Mouse (Mus musculus) midbrain, embryonic 15.5 days (tissue): ENCODE results near the gene Ehmt1. TPM values are rescaled to one million over a fixed set of nuclear protein-coding genes. Genes with fewer than 3 reads are reported as not detected.

Source experiments
- ATAC-seq: fragments of 200-750 bp; cut with Nextera tagmentation; replicated peaks from 2 replicates; pipeline ENCODE4 v1.8.0; 2017; ENCODE audit warnings: moderate TSS enrichment
- H3K27ac ChIP-seq: fragments of 300-500 bp; sonication (generic); 2 replicates; pipeline ENCODE4 v1.5.1; 2015; ENCODE audit warnings: mild to moderate bottlenecking, inconsistent platforms
- H3K27me3 ChIP-seq: fragments of 300-500 bp; sonication (generic); replicated peaks from 2 replicates; pipeline ENCODE4 v1.6.1; 2015; ENCODE audit warnings: inconsistent platforms
- H3K36me3 ChIP-seq: fragments of 300-500 bp; sonication (generic); replicated peaks from 2 replicates; pipeline ENCODE4 v1.6.1; 2015; ENCODE audit warnings: inconsistent platforms
- H3K4me1 ChIP-seq: fragments of 300-500 bp; sonication (generic); 2 replicates; pipeline ENCODE4 v1.6.1; 2015; ENCODE audit warnings: inconsistent platforms
- H3K4me2 ChIP-seq: fragments of 300-500 bp; sonication (generic); 2 replicates; pipeline ENCODE4 v1.6.1; 2015; ENCODE audit warnings: inconsistent platforms, mild to moderate bottlenecking, moderate library complexity
- H3K4me3 ChIP-seq: fragments of 300-500 bp; sonication (generic); 2 replicates; pipeline ENCODE4 v1.5.1; 2015; ENCODE audit warnings: mild to moderate bottlenecking, inconsistent platforms
- H3K9ac ChIP-seq: fragments of 300-500 bp; sonication (generic); 2 replicates; pipeline ENCODE4 v1.6.1; 2015; ENCODE audit warnings: mild to moderate bottlenecking, inconsistent platforms
- H3K9me3 ChIP-seq: fragments of 300-500 bp; sonication (generic); 2 replicates; pipeline ENCODE4 v1.6.1; 2016; ENCODE audit warnings: inconsistent platforms
- WGBS: fragments of 180-500 bp; shearing (Covaris S2); methylation state at CpG from one replicate; pipeline ENCODE4 v1.1.7; 2015; ENCODE audit warnings: mixed read lengths; 5-methylcytosine and 5-hydroxymethylcytosine counted together
- polyA plus RNA-seq: library from polyadenylated mRNA; unstranded; fragments of >200 nt; fragmentation: Nextera tagmentation; extraction: Ambion mirVana; gene quantifications from 2 replicates; pipeline ENCODE4 v1.2.1, GENCODE M21; 2015

The Ehmt1 gene
- polyA plus RNA-seq, 1 experiment from 2014 or later: 117 TPM

DNA sequence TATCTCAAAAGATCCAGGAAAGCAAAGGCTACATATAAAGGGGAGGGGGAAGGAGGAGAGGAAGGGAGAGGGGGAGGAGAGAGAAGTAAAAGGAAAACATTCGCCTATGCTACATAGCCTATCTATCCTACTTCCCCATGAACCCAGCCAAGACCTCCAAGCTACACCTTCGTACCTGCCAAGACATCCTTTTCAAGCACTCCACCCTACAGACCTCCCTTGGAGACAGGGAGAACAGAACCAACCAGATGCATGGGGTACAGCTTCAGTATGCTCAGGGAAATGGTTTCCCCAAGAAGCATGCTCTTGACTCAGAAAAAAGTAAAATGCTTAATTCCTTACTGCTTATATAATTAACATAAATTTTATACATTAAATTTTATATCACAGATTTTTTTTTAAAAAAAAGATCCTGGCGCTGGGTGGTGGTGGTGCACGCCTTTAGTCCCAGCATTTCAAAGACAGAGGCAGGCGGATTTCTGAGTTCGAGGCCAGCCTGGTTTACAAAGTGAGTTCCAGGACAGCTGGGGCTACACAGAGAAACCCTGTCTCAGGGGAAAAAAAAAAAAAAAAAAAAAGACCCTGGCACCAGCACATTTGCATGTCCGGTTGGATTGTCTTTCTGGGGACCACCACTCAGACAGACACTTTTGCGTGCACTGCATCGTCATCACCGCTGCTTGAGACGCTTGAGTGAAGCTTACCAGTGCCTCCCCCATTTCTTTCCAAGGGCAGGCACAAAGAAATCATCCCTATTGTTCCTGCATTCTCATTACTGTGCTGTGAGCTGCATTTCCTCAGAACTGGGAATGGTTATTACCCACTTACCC is 14.4 kb downstream of the Ehmt1 start:
- Histone ChIP-seq H3K9ac (no peak overlapping the region), H3K36me3 (no peaks in the 10 kb centered on the region), H3K4me1 (peaks cover 35% of the 10 kb centered on the region), H3K27me3 (no peaks in the 10 kb centered on the region), H3K27ac (peak overlapping the region; percentile 72), H3K4me3 (no peak overlapping the region), H3K4me2 (0 out of 2 replicates have a peak overlapping the region, but pooled peaks have one; percentile 0), H3K9me3 (no peaks in the 10 kb centered on the region)
- 40% methylated on average over 11 of the region's 11 CpGs for WGBS
- peak; percentile 34; the same call in 1 of the 2 replicates for ATAC-seq

DNA sequence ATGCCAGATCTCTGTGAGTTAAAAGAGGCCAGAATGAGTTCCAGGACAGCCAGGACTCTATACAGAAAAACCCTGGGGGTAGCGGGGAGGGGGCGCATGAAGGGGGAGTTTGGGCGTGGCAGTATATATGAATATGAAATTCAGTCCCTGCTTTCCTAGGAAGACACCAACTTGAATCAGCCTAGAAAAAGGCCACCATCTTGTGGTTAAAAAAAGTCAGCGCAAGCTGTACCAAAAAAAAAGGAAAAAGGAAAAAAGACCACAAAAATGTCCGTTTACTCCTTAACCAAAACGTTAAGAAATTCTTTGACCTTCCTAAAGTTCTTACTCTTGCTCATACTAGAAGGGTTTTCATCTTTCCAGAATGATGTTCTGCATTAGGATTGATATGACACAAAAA is 16.4 kb downstream of the Ehmt1 start:
- no peaks in the 10 kb centered on the region for H3K27me3 ChIP-seq
- H3K4me2 ChIP-seq: no peak overlapping the region
- no peak overlapping the region for H3K4me3 ChIP-seq
- ATAC-seq: no peak
- H3K9ac ChIP-seq: no peak overlapping the region
- H3K4me1 ChIP-seq: peaks cover 35% of the 10 kb centered on the region
- 86% methylated on average over 6 of the region's 6 CpGs for WGBS
- no peaks in the 10 kb centered on the region for H3K9me3 ChIP-seq
- no peaks in the 10 kb centered on the region for H3K36me3 ChIP-seq
- no peak overlapping the region for H3K27ac ChIP-seq

DNA sequence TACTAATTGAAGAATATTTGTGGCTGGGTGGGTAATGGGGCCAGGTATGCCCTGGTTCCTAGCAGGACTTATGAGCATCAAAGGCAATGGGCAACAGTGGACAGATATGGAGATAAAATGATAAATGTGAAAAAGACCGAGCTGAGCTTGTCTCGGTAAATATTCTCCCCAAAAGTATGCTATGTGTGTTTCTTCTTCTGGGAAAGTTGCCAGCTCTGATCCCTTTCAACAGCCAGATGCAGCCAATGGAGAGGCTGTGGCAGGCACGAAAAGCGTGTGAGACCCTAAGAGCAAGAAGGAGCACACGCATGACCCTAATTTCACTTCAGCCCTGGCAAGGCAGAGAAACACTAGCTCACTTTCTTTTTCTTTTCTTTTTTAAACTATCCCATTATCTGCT is 18.4 kb downstream of the Ehmt1 start:
- no peak overlapping the region for H3K4me2 ChIP-seq
- H3K27ac ChIP-seq: no peak overlapping the region
- ATAC-seq: no peak
- H3K9me3 ChIP-seq: no peaks in the 10 kb centered on the region
- peaks cover 28% of the 10 kb centered on the region for H3K4me1 ChIP-seq
- no peaks in the 10 kb centered on the region for H3K27me3 ChIP-seq
- WGBS: 65% methylated on average over 5 of the region's 5 CpGs
- H3K36me3 ChIP-seq: no peaks in the 10 kb centered on the region
- H3K4me3 ChIP-seq: no peak overlapping the region
- H3K9ac ChIP-seq: no peak overlapping the region

GRCm38 (mm10) chr2:24899292-24899691 is 20.1 kb downstream of the Ehmt1 start:
- no peaks in the 10 kb centered on the region for H3K9me3 ChIP-seq
- 83% methylated on average over 2 of the region's 2 CpGs for WGBS
- no peaks in the 10 kb centered on the region for H3K27me3 ChIP-seq
- H3K9ac ChIP-seq: no peak overlapping the region
- H3K27ac ChIP-seq: no peak overlapping the region
- ATAC-seq: no peak
- H3K4me3 ChIP-seq: no peak overlapping the region
- H3K36me3 ChIP-seq: no peaks in the 10 kb centered on the region
- H3K4me1 ChIP-seq: peaks cover 14% of the 10 kb centered on the region
- H3K4me2 ChIP-seq: no peak overlapping the region

DNA sequence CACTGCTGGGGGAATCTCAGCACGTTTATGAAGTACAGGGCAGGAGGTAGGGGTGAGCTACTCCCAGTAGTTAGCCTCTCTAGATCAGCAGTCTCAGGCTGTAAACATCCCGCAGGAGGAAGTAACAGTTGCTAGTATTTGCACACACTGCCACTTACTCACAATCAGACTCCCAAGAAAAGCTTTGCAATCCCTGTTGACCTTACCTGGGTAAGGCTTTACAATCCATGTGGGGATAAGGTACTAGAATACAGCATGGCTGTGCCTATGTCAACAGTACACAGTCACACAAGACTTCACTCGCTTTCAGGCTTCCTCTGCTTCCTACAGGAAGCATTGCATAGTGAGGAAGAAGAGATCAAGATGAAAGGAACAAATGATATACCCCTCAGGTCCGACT is 22.7 kb downstream of the Ehmt1 start:
- Histone ChIP-seq H3K4me1 (peaks cover 8% of the 10 kb centered on the region), H3K27ac (no peak overlapping the region), H3K9ac (no peak overlapping the region), H3K36me3 (no peaks in the 10 kb centered on the region), H3K4me2 (no peak overlapping the region), H3K9me3 (no peaks in the 10 kb centered on the region), H3K27me3 (no peaks in the 10 kb centered on the region), H3K4me3 (no peak overlapping the region)
- 87% methylated on average over 4 of the region's 4 CpGs for WGBS
- ATAC-seq: no peak

- H3K9ac ChIP-seq: no peak overlapping the region
- no peak for ATAC-seq
- H3K36me3 ChIP-seq: no peaks in the 10 kb centered on the region
- no peaks in the 10 kb centered on the region; the same call in 1 of the 2 replicates for H3K4me1 ChIP-seq
- no peaks in the 10 kb centered on the region for H3K9me3 ChIP-seq
- H3K4me2 ChIP-seq: no peak overlapping the region
- no peaks in the 10 kb centered on the region for H3K27me3 ChIP-seq
- whole genome bisulfite sequencing: 88% methylated on average over 1 of the region's 1 CpGs
- no peak overlapping the region for H3K4me3 ChIP-seq
- no peak overlapping the region for H3K27ac ChIP-seq
These were observed 25.2 kb downstream of the Ehmt1 start for GRCm38 (mm10) chr2:24894211-24894610.

GRCm38 (mm10) chr2:24892318-24892717 is 27.1 kb downstream of the Ehmt1 start:
- WGBS: 90% methylated on average over 5 of the region's 5 CpGs

GRCm38 (mm10) chr2:24890541-24891447 is 28.6 kb downstream of the Ehmt1 start:
- Histone ChIP-seq H3K9me3 (no peaks in the 10 kb centered on the region), H3K4me2 (no peak overlapping the region), H3K4me1 (no peaks in the 10 kb centered on the region), H3K4me3 (no peak overlapping the region), H3K27me3 (no peaks in the 10 kb centered on the region), H3K36me3 (no peaks in the 10 kb centered on the region), H3K27ac (no peak overlapping the region), H3K9ac (no peak overlapping the region)
- no peak for ATAC-seq
- 73% methylated on average over 6 of the region's 6 CpGs for WGBS

More at GRCm38 (mm10) chr2:24892318-24892717, 27.1 kb downstream of the Ehmt1 start:
- Histone ChIP-seq H3K4me1 (no peaks in the 10 kb centered on the region; the same call in 1 of the 2 replicates), H3K36me3 (no peaks in the 10 kb centered on the region), H3K4me3 (no peak overlapping the region), H3K27ac (no peak overlapping the region), H3K9me3 (no peaks in the 10 kb centered on the region), H3K27me3 (no peaks in the 10 kb centered on the region), H3K4me2 (no peak overlapping the region), H3K9ac (no peak overlapping the region)
- ATAC-seq: no peak

DNA sequence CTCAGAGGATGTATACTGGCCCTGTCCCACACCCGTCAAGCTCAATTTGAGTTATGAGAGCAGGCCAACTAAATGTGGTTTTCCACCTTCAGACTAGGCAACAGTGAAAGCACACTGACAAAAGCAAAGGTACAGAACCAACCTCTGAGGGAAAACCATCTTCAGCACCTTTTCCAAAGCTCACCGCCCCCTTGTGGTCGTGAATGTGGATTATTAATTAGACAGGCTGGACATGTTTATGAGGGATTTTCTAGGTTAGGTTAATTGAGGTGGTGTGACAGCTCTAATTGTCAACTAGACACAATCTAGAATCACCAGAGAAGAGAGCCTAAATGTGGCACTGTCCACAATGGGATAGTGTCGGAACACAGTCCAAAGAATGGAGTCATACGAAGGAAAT is 30.5 kb downstream of the Ehmt1 start:
- Histone ChIP-seq H3K4me2 (no peak overlapping the region), H3K4me1 (no peaks in the 10 kb centered on the region), H3K27ac (no peak overlapping the region), H3K36me3 (peaks cover 8% of the 10 kb centered on the region; the same call in 1 of the 2 replicates), H3K9ac (no peak overlapping the region), H3K9me3 (no peaks in the 10 kb centered on the region), H3K4me3 (no peak overlapping the region), H3K27me3 (no peaks in the 10 kb centered on the region)
- 92% methylated on average over 5 of the region's 5 CpGs for WGBS
- no peak for ATAC-seq

- Histone ChIP-seq H3K27ac (no peak overlapping the region), H3K9me3 (no peaks in the 10 kb centered on the region), H3K9ac (no peak overlapping the region), H3K4me1 (no peaks in the 10 kb centered on the region), H3K27me3 (no peaks in the 10 kb centered on the region), H3K36me3 (peaks cover 16% of the 10 kb centered on the region), H3K4me3 (no peak overlapping the region), H3K4me2 (no peak overlapping the region)
- no peak for ATAC-seq
- WGBS: 95% methylated on average over 2 of the region's 2 CpGs
These were observed 38.7 kb downstream of the Ehmt1 start for GRCm38 (mm10) chr2:24880686-24881085.

DNA sequence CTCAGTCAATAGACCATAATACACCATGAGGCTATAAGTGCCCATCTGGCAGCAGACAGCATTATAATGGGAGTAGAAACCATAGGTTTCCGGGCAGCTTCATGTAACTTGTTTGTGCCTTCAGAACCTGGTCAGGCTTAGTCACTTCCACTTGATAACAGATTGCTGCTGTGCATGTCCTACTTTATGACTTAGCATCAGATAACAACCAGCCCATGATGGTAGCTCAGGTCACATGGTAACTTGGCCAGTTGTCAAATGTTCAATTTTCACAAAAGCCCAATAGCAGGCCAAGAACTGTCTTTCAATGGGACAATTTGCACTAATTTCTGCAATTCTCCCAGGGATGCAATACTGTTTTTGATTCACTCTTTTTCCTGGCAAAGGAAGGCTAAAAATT is 48.5 kb downstream of the Ehmt1 start:
- no peaks in the 10 kb centered on the region for H3K4me1 ChIP-seq
- no peak for ATAC-seq
- H3K9ac ChIP-seq: no peak overlapping the region
- no peak overlapping the region for H3K4me2 ChIP-seq
- peaks cover 5% of the 10 kb centered on the region; the same call in 1 of the 2 replicates for H3K36me3 ChIP-seq
- no peak overlapping the region for H3K4me3 ChIP-seq
- WGBS: 97% methylated on average over 1 of the region's 1 CpGs
- H3K9me3 ChIP-seq: no peaks in the 10 kb centered on the region
- no peaks in the 10 kb centered on the region for H3K27me3 ChIP-seq
- H3K27ac ChIP-seq: no peak overlapping the region

DNA sequence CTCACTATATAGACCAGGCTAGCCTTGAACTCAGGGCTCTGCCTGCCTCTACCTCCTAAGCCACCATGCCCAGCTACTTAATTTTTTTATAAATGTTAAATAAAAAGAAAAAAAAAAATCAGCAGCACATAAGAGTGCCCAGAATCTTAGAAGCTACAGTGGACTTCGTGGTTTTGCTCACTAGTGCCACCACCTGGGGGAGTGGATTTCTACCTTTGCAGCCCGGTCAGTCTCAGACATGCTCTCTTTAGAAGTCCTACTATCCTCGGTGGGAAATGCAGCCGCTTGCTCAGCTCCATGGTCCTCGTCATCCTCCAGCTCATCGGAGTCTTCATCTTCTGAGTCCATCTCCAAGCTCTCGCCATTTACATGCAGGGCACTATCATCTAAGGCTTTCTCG is 56.4 kb downstream of the Ehmt1 start:
- Histone ChIP-seq H3K27me3 (no peaks in the 10 kb centered on the region), H3K4me1 (no peaks in the 10 kb centered on the region), H3K9me3 (no peaks in the 10 kb centered on the region), H3K4me3 (no peak overlapping the region), H3K27ac (no peak overlapping the region), H3K9ac (no peak overlapping the region), H3K36me3 (peaks cover 24% of the 10 kb centered on the region), H3K4me2 (no peak overlapping the region)
- ATAC-seq: no peak
- 90% methylated on average over 8 of the region's 8 CpGs for WGBS
